Mouse (Mus musculus) lung, embryonic 16.5 days (tissue): ENCODE results near the gene Aldh5a1. TPM values are rescaled to one million over a fixed set of nuclear protein-coding genes. Genes with fewer than 3 reads are reported as not detected.

Source experiments
- ATAC-seq: fragments of 200-750 bp; cut with Nextera tagmentation; 2 replicates; pipeline ENCODE4 v1.8.0; 2017; ENCODE audit warnings: low read depth, mild to moderate bottlenecking, moderate library complexity
- H3K27ac ChIP-seq: fragments of 300-500 bp; sonication (generic); 2 replicates; pipeline ENCODE4 v1.5.1; 2014; ENCODE audit warnings: mild to moderate bottlenecking, control low read depth, low read length
- H3K27me3 ChIP-seq: fragments of 300-500 bp; sonication (generic); 2 replicates; pipeline ENCODE4 v1.6.1; 2014; ENCODE audit warnings: low read depth, low read length, mixed read lengths; ENCODE audit not compliant: control insufficient read depth, insufficient read depth
- H3K36me3 ChIP-seq: fragments of 300-500 bp; sonication (generic); 2 replicates; pipeline ENCODE4 v1.6.1; 2014; ENCODE audit warnings: low read length; ENCODE audit not compliant: control insufficient read depth, insufficient read depth
- H3K4me1 ChIP-seq: fragments of 300-500 bp; sonication (generic); replicated peaks from 2 replicates; pipeline ENCODE4 v1.6.1; 2014; ENCODE audit warnings: low read length, mixed read lengths; ENCODE audit not compliant: control insufficient read depth, insufficient read depth
- H3K4me2 ChIP-seq: fragments of 300-500 bp; sonication (generic); 2 replicates; pipeline ENCODE4 v1.6.1; 2014; ENCODE audit warnings: low read depth, low read length, control low read depth
- H3K4me3 ChIP-seq: fragments of 300-500 bp; sonication (generic); 2 replicates; pipeline ENCODE4 v1.5.1; 2014; ENCODE audit warnings: mild to moderate bottlenecking, low read length, control low read depth
- H3K9ac ChIP-seq: fragments of 300-500 bp; sonication (generic); 2 replicates; pipeline ENCODE4 v1.6.1; 2014; ENCODE audit warnings: low read length, control low read depth
- H3K9me3 ChIP-seq: fragments of 300-500 bp; sonication (generic); 2 replicates; pipeline ENCODE4 v1.6.1; 2016; ENCODE audit warnings: low read length; ENCODE audit not compliant: control insufficient read depth
- WGBS: fragments of 180-500 bp; shearing (Covaris S2); extraction: QIAGEN DNeasy Blood & Tissue Kit; methylation state at CpG from one replicate; pipeline ENCODE4 v1.1.7; 2014; 5-methylcytosine and 5-hydroxymethylcytosine counted together
- polyA plus RNA-seq: library from polyadenylated mRNA; unstranded; fragments of >200 nt; fragmentation: Nextera tagmentation; extraction: Ambion mirVana; gene quantifications from 2 replicates; pipeline ENCODE4 v1.2.1, GENCODE M21; 2015

The Aldh5a1 gene
- polyA plus RNA-seq, 1 experiment from 2014 or later = 7.6 TPM

- Histone ChIP-seq H3K4me3 (no peak overlapping the region), H3K4me1 (no peaks in the 10 kb centered on the region), H3K36me3 (peaks cover 9% of the 10 kb centered on the region), H3K9ac (no peak overlapping the region), H3K27ac (no peak overlapping the region), H3K9me3 (no peaks in the 10 kb centered on the region), H3K27me3 (no peaks in the 10 kb centered on the region), H3K4me2 (no peak overlapping the region)
- WGBS = 20% methylated on average over 5 of the region's 5 CpGs
- peak; percentile 74 for ATAC-seq
These were observed 17.0 kb downstream of the Aldh5a1 start for GRCm38 (mm10) chr13:24920333-24920977.

GRCm38 (mm10) chr13:24915831-24916230 lies 21.6 kb downstream of the Aldh5a1 start:
- Histone ChIP-seq H3K4me3 (no peak overlapping the region), H3K9me3 (no peaks in the 10 kb centered on the region), H3K27ac (no peak overlapping the region), H3K9ac (no peak overlapping the region), H3K27me3 (no peaks in the 10 kb centered on the region), H3K4me1 (no peaks in the 10 kb centered on the region), H3K36me3 (peaks cover 13% of the 10 kb centered on the region), H3K4me2 (no peak overlapping the region)
- ATAC-seq = no peak
- whole genome bisulfite sequencing = 67% methylated on average over 13 of the region's 13 CpGs

- Histone ChIP-seq H3K27me3 (no peaks in the 10 kb centered on the region), H3K27ac (no peak overlapping the region), H3K4me1 (no peaks in the 10 kb centered on the region), H3K9ac (no peak overlapping the region), H3K4me3 (no peak overlapping the region), H3K36me3 (peaks cover 13% of the 10 kb centered on the region), H3K4me2 (no peak overlapping the region), H3K9me3 (no peaks in the 10 kb centered on the region)
- no peak for ATAC-seq
- 69% methylated on average over 4 of the region's 4 CpGs for WGBS
These were observed 22.5 kb downstream of the Aldh5a1 start for GRCm38 (mm10) chr13:24914915-24915314.

- Histone ChIP-seq H3K27me3 (no peaks in the 10 kb centered on the region), H3K9ac (no peak overlapping the region), H3K4me2 (no peak overlapping the region), H3K36me3 (peaks cover 13% of the 10 kb centered on the region), H3K9me3 (no peaks in the 10 kb centered on the region), H3K4me1 (no peaks in the 10 kb centered on the region), H3K27ac (no peak overlapping the region), H3K4me3 (no peak overlapping the region)
- 89% methylated on average over 7 of the region's 7 CpGs for WGBS
- ATAC-seq = no peak
These were observed 23.9 kb downstream of the Aldh5a1 start for GRCm38 (mm10) chr13:24913576-24913975.

- peaks cover under 1% of the 10 kb centered on the region; the same call in 1 of the 2 replicates for H3K36me3 ChIP-seq
- H3K4me2 ChIP-seq = no peak overlapping the region
- H3K27me3 ChIP-seq = no peaks in the 10 kb centered on the region
- ATAC-seq = no peak
- H3K27ac ChIP-seq = no peak overlapping the region
- H3K4me3 ChIP-seq = no peak overlapping the region
- no peaks in the 10 kb centered on the region for H3K9me3 ChIP-seq
- H3K4me1 ChIP-seq = no peaks in the 10 kb centered on the region
- H3K9ac ChIP-seq = no peak overlapping the region
- 89% methylated on average over 1 of the region's 1 CpGs for WGBS
These were observed 28.3 kb downstream of the Aldh5a1 start for GRCm38 (mm10) chr13:24909112-24909511.

GRCm38 (mm10) chr13:24906831-24907570 lies 30.5 kb downstream of the Aldh5a1 start:
- Histone ChIP-seq H3K27ac (no peak overlapping the region), H3K27me3 (no peaks in the 10 kb centered on the region), H3K9me3 (no peaks in the 10 kb centered on the region), H3K36me3 (no peaks in the 10 kb centered on the region), H3K4me1 (no peaks in the 10 kb centered on the region), H3K4me2 (no peak overlapping the region), H3K9ac (no peak overlapping the region), H3K4me3 (no peak overlapping the region)
- ATAC-seq = no peak
- 76% methylated on average over 11 of the region's 11 CpGs for WGBS

- no peak overlapping the region for H3K9ac ChIP-seq
- no peak overlapping the region for H3K27ac ChIP-seq
- no peak overlapping the region for H3K4me3 ChIP-seq
- ATAC-seq = no peak
- H3K4me2 ChIP-seq = no peak overlapping the region
- WGBS = 82% methylated on average over 12 of the region's 12 CpGs
- no peaks in the 10 kb centered on the region for H3K4me1 ChIP-seq
- no peaks in the 10 kb centered on the region for H3K27me3 ChIP-seq
- no peaks in the 10 kb centered on the region for H3K36me3 ChIP-seq
- no peaks in the 10 kb centered on the region for H3K9me3 ChIP-seq
These were observed 32.0 kb downstream of the Aldh5a1 start for GRCm38 (mm10) chr13:24905422-24905821.

- Histone ChIP-seq H3K27ac (no peak overlapping the region), H3K4me3 (no peak overlapping the region), H3K27me3 (no peaks in the 10 kb centered on the region), H3K9ac (no peak overlapping the region), H3K9me3 (no peaks in the 10 kb centered on the region), H3K4me1 (no peaks in the 10 kb centered on the region), H3K36me3 (no peaks in the 10 kb centered on the region), H3K4me2 (no peak overlapping the region)
- WGBS = 66% methylated on average over 6 of the region's 6 CpGs
- ATAC-seq = no peak
These were observed 34.0 kb downstream of the Aldh5a1 start for GRCm38 (mm10) chr13:24903412-24903811.

- H3K4me2 ChIP-seq = no peak overlapping the region
- H3K27ac ChIP-seq = no peak overlapping the region
- H3K4me3 ChIP-seq = no peak overlapping the region
- no peaks in the 10 kb centered on the region for H3K36me3 ChIP-seq
- no peaks in the 10 kb centered on the region for H3K27me3 ChIP-seq
- no peak for ATAC-seq
- no peaks in the 10 kb centered on the region for H3K4me1 ChIP-seq
- H3K9me3 ChIP-seq = no peaks in the 10 kb centered on the region
- no peak overlapping the region for H3K9ac ChIP-seq
- WGBS = 82% methylated on average over 2 of the region's 2 CpGs
These were observed 35.5 kb downstream of the Aldh5a1 start for GRCm38 (mm10) chr13:24901916-24902315.
